Mouse (Mus musculus) MEL (cell line): ENCODE results near the gene Plin2.
"Not testable (repeated sequence)": the region's sequence is repeated elsewhere in the genome, so short reads cannot be mapped to it uniquely, and the experiment has no call there.

Experiments used
- CTCF ChIP-seq, 3 experiments: IDR thresholded peaks in 2 of 3; conservative IDR thresholded peaks in 1 of 3; 2 replicates each; pipeline ENCODE4 v1.5.1; 2011 to 2012; ENCODE audit warnings: low read length in 3 of 3, low read depth in 2 of 3, mild to moderate bottlenecking in 2 of 3, improper control_type of control experiment in 1 of 3, inconsistent platforms in 1 of 3, mixed read lengths in 1 of 3, moderate library complexity in 1 of 3; ENCODE audit not compliant: control insufficient read depth in 1 of 3, insufficient read depth in 1 of 3, poor library complexity in 1 of 3, severe bottlenecking in 1 of 3
- UBTF ChIP-seq: IDR thresholded peaks from 2 replicates; pipeline ENCODE4 v1.6.1; 2012; ENCODE audit warnings: low read depth, mild to moderate bottlenecking, inconsistent platforms, low read length, improper control_type of control experiment, moderate library complexity, borderline replicate concordance; ENCODE audit not compliant: insufficient read depth

DNA sequence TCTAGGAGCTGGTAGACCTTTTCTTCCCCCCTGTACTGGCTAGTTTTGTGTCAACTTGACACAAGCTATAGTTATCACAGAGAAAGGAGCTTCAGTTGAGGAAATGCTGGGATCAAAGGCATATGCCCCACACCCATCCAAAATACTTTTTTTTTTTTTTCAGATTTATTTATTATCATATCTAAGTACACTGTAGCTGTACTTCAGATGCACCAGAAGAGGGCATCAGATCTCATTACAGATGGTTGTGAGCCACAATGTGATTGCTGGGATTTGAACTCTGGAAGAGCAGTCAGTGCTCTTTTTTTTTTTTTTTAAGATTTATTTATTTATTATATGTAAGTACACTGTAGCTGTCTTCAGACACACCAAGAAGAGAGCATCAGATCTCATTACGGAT lies 47.3 kb downstream of the Plin2 start:
- TF ChIP-seq UBTF, result not testable (repeated sequence)
- TF ChIP-seq CTCF (IDR thresholded peaks at IDR 0.05 in 2 of 3, conservative IDR thresholded peaks at IDR 0.05 in 1 of 3; ENCODE audit: control insufficient read depth in 1 of 3, insufficient read depth in 1 of 3, low read depth in 2 of 3, low read length in 3 of 3, poor library complexity in 1 of 3, severe bottlenecking in 1 of 3), result peak in 1 of 3 experiments; percentile 30; a peak in 2 of 6 replicates
